Mouse (Mus musculus): Measurements from ENCODE around the gene Lrrc4.

DNA sequence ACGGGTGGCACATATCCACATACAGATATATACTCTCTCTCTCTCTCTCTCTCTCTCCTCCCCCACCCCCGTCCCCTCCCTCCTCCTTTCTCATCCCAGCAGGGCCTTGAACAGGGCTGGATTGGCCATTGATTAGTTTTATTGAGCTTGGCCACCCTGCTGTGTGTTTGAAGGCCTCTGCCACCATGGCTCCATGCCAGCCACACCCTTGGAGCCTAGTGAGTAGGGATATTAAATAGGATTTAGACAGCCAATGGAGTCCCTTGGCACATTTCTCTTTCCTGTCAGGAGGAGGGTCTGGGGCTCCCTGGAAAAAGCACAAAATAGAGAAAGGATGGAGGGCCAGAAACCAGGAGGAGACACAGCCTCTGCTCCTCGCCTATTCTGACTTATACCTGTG lies 44.9 kb upstream of the Lrrc4 start:
- TF ChIP-seq CTCF (IDR thresholded peaks at IDR 0.05; ENCODE audit: insufficient read depth, low read depth, low read length), result no peak
- TF ChIP-seq POLR2A (IDR thresholded peaks at IDR 0.05; ENCODE audit: insufficient read depth, low read depth, low read length), result no peak
